Mouse (Mus musculus): ENCODE measurements around the gene Ep400. TPM values are rescaled to one million over a fixed set of nuclear protein-coding genes. Genes with fewer than 3 reads are reported as not detected.

The Ep400 gene
- polyA plus RNA-seq, 1 experiment from 2014 or later, result 21.6 TPM

GRCm38 (mm10) chr5:110797696-110798095 lies 27.2 kb upstream of the Ep400 start:
- Histone ChIP-seq H3K4me1 (replicated peaks; ENCODE audit: insufficient read depth, low read length) (no peaks in the 10 kb centered on the region), H3K27ac (no peak overlapping the region), H3K9me3 (replicated peaks; ENCODE audit: low read length) (no peaks in the 10 kb centered on the region), H3K4me3 (replicated peaks; ENCODE audit: low read depth, low read length) (no peak overlapping the region), H3K36me3 (ENCODE audit: insufficient read depth, low read length) (peaks cover 65% of the 10 kb centered on the region), H3K27me3 (ENCODE audit: insufficient read depth, low read length) (no peaks in the 10 kb centered on the region), H3K4me2 (ENCODE audit: low read length) (no peak overlapping the region), H3K9ac (ENCODE audit: low read depth, low read length) (no peak overlapping the region)
- ATAC-seq (replicated peaks; ENCODE audit: low FRiP score, low read depth) (peak; percentile 69), DNase-seq (ENCODE audit: low spot score) (peak; percentile 14)
- WGBS, result 52% methylated on average over 4 of the region's 4 CpGs
- no peak for TF ChIP-seq CTCF (IDR thresholded peaks at IDR 0.05; ENCODE audit: low read depth)

DNA sequence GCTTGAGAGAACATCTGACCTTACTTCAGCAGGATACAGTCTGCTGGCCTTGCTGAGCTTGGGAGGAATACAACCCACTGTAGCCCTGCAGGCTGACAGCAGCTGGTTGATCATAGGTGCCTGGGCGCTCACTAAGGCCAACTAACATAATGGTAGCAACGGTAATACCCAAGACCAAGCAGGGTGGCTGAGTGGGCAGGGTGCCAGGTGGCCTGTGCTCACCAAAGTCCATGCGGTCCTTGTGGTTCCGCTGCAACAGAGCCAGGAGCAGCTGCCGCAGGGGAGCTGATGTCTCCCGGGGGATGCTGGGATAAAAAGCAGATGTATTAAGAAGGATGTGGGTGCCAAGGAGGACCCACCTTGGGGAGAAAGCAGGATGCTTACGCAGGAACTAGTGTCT lies 23.8 kb upstream of the Ep400 start:
- H3K4me3 ChIP-seq (replicated peaks; ENCODE audit: low read depth, low read length), result no peak overlapping the region
- H3K4me1 ChIP-seq (replicated peaks; ENCODE audit: insufficient read depth, low read length), result no peaks in the 10 kb centered on the region
- H3K27ac ChIP-seq, result no peak overlapping the region
- no peak for DNase-seq (ENCODE audit: low spot score)
- H3K36me3 ChIP-seq (ENCODE audit: insufficient read depth, low read length), result peaks cover 91% of the 10 kb centered on the region
- WGBS, result 91% methylated on average over 7 of the region's 7 CpGs
- no peak for ATAC-seq (replicated peaks; ENCODE audit: low FRiP score, low read depth)
- H3K9ac ChIP-seq (ENCODE audit: low read depth, low read length), result no peak overlapping the region
- H3K4me2 ChIP-seq (ENCODE audit: low read length), result no peak overlapping the region
- no peaks in the 10 kb centered on the region for H3K27me3 ChIP-seq (ENCODE audit: insufficient read depth, low read length)
- H3K9me3 ChIP-seq (replicated peaks; ENCODE audit: low read length), result no peaks in the 10 kb centered on the region
- no peak for TF ChIP-seq CTCF (IDR thresholded peaks at IDR 0.05; ENCODE audit: low read depth)

DNA sequence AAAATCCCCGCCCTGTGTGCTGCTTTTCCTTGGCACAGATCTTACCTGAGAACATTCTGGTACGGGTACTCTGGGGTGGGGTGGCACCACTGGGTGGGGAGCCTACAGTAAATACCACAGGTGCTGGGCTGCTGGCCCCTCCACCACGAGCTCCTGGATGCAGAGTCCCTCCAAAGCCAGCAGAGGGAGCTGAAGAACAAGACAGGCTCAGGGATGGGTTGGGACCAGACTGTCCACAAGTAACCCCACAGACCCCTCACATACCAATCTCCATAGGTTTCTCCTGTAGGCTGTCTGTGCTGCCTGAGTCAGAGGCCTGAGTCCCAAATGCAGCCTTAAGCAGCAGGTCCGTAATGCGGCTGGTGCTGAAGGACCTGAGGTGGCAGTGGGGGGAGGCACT lies 18.2 kb upstream of the Ep400 start:
- H3K27ac ChIP-seq, result no peak overlapping the region
- peaks cover 74% of the 10 kb centered on the region for H3K36me3 ChIP-seq (ENCODE audit: insufficient read depth, low read length)
- H3K27me3 ChIP-seq (ENCODE audit: insufficient read depth, low read length), result no peaks in the 10 kb centered on the region
- no peak overlapping the region for H3K4me3 ChIP-seq (replicated peaks; ENCODE audit: low read depth, low read length)
- no peaks in the 10 kb centered on the region for H3K9me3 ChIP-seq (replicated peaks; ENCODE audit: low read length)
- H3K9ac ChIP-seq (ENCODE audit: low read depth, low read length), result no peak overlapping the region
- peak; percentile 77 for TF ChIP-seq CTCF (IDR thresholded peaks at IDR 0.05; ENCODE audit: low read depth)
- ATAC-seq (replicated peaks; ENCODE audit: low FRiP score, low read depth) (peak; percentile 47), DNase-seq (ENCODE audit: low spot score) (peak; percentile 80)
- H3K4me2 ChIP-seq (ENCODE audit: low read length), result no peak overlapping the region
- no peaks in the 10 kb centered on the region for H3K4me1 ChIP-seq (replicated peaks; ENCODE audit: insufficient read depth, low read length)
- 56% methylated on average over 5 of the region's 5 CpGs for WGBS

DNA sequence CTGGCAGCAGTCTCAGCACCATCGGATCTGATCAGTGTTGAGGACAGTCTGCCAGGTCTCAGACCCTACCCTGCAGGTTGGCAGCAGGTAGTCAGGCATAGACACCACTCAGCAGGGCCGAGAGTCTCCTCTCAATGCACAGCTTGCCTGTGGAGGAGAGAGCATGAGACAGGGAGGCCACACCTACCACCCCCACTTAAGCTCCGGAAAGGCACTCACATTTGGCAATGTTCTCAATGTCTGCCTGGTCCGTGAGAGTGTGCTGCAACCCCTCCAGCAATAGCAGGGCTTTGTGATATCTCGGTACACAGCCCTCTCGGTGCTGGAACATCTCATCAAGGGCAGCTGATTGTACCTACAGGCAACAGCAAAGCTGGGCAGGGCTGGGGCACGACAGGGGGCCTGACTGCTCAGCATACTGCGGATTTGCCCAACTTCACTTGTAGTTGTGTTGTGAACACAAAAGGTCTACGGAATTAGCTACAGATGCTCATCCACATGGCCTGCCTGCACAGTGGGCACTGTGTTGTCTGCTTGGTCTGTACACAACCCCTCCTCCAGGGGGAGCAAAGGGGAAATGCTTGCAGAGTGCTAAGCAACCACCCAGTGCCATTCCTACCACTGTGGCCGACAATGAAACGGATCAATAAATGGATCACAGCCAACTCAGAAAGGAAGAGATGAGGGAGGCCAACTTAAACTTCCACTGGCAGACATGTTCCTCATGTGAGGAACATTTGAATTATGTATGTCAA lies 15.7 kb upstream of the Ep400 start:
- no peak for DNase-seq (ENCODE audit: low spot score)
- Histone ChIP-seq H3K9ac (ENCODE audit: low read depth, low read length) (no peak overlapping the region), H3K9me3 (replicated peaks; ENCODE audit: low read length) (no peaks in the 10 kb centered on the region), H3K27me3 (ENCODE audit: insufficient read depth, low read length) (no peaks in the 10 kb centered on the region), H3K4me1 (replicated peaks; ENCODE audit: insufficient read depth, low read length) (no peaks in the 10 kb centered on the region), H3K27ac (no peak overlapping the region), H3K4me2 (ENCODE audit: low read length) (no peak overlapping the region), H3K4me3 (replicated peaks; ENCODE audit: low read depth, low read length) (no peak overlapping the region), H3K36me3 (ENCODE audit: insufficient read depth, low read length) (peaks cover 54% of the 10 kb centered on the region)
- ATAC-seq (replicated peaks; ENCODE audit: low FRiP score, low read depth), result no peak
- WGBS, result 83% methylated on average over 11 of the region's 11 CpGs
- TF ChIP-seq CTCF (IDR thresholded peaks at IDR 0.05; ENCODE audit: low read depth), result peak; percentile 37; the same call in 1 of the 2 replicates

DNA sequence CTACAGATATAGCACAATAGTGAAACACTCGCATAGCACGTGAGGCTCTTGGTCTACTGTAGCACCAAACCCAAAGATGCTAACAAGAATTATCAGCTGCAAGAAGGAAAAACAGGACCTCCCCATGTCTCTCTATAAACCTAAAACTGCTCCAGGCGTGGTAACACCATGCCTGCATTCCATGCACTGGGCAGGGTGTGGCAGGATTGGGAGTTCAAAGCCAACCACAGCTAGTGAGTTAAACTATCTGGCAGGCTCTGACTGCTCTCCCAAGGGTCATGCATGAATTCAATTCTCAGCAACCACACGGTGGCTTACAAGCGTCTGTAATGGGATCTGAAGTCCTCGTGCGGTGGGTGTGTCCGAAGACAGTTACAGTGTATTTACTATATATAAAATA lies 12.6 kb upstream of the Ep400 start:
- Histone ChIP-seq H3K27me3 (ENCODE audit: insufficient read depth, low read length) (no peaks in the 10 kb centered on the region), H3K4me3 (replicated peaks; ENCODE audit: low read depth, low read length) (no peak overlapping the region), H3K9me3 (replicated peaks; ENCODE audit: low read length) (no peaks in the 10 kb centered on the region), H3K27ac (no peak overlapping the region), H3K4me2 (ENCODE audit: low read length) (no peak overlapping the region), H3K4me1 (replicated peaks; ENCODE audit: insufficient read depth, low read length) (peaks cover 8% of the 10 kb centered on the region), H3K36me3 (ENCODE audit: insufficient read depth, low read length) (peaks cover 25% of the 10 kb centered on the region), H3K9ac (ENCODE audit: low read depth, low read length) (no peak overlapping the region)
- ATAC-seq (replicated peaks; ENCODE audit: low FRiP score, low read depth) (no peak), DNase-seq (ENCODE audit: low spot score) (no peak)
- no peak for TF ChIP-seq CTCF (IDR thresholded peaks at IDR 0.05; ENCODE audit: low read depth)
- 53% methylated on average over 8 of the region's 8 CpGs for WGBS

DNA sequence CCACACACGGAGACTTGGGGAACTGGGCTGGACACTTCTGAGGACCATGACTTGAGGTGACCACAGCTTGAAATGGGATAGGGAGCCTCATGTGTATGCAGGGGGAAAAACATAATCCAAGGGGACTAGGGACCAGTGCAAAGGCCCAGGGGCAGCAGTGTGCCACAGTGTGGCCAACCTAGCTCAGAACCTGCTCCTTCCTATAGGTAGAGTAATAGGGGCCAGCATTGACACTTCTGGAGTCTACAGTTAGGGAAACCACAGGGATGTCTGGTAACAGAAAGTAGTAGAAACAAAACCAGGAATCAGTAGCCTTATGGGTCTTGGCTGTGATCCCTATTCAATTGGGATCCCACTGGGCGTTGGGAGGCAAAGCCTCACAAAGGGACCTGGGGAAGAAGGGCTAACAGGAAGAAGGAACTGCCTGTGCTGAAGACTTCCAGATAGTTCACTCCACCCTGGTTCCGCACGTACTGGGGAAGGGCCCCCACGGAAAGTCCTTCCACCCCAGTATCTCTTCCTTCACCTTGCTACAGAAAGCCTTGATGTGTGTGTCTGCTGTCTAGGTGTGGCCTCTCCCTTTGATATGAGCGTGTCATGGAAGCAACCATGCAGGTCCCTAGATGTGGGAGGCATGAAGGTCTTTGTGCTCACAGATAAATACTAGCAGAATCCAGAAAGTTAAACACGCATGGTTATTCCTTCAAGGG lies 11.2 kb upstream of the Ep400 start:
- Histone ChIP-seq H3K27me3 (ENCODE audit: insufficient read depth, low read length) (no peaks in the 10 kb centered on the region), H3K4me1 (replicated peaks; ENCODE audit: insufficient read depth, low read length) (peaks cover 8% of the 10 kb centered on the region), H3K36me3 (ENCODE audit: insufficient read depth, low read length) (peaks cover 21% of the 10 kb centered on the region), H3K27ac (no peak overlapping the region), H3K4me2 (ENCODE audit: low read length) (no peak overlapping the region), H3K9ac (ENCODE audit: low read depth, low read length) (no peak overlapping the region), H3K4me3 (replicated peaks; ENCODE audit: low read depth, low read length) (no peak overlapping the region), H3K9me3 (replicated peaks; ENCODE audit: low read length) (no peaks in the 10 kb centered on the region)
- 79% methylated on average over 7 of the region's 7 CpGs for WGBS
- TF ChIP-seq CTCF (IDR thresholded peaks at IDR 0.05; ENCODE audit: low read depth), result no peak
- ATAC-seq (replicated peaks; ENCODE audit: low FRiP score, low read depth) (no peak), DNase-seq (ENCODE audit: low spot score) (no peak)

Measured in kidney, postnatal 0 days (tissue).